Mouse (Mus musculus): ENCODE data around the gene Svbp.

DNA sequence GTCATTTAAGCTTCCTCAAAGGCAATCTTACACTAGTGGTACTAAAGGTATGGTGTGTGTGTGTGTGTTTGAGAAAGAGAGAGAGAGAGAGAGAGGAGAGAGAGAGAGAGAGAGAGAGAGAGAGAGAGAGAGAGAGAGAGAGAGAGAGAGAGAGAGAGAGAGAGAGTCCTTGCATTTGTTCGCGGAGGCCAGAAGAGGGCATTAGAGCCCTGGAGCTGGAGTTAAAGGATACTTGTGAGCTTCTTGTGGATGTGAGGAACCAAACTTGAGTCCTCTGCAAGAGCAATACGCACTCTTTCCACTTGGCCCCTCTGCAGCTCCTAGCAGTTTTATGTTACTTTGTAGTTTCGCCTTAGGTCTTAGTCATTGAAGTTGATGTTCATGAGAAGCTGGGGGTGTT lies 32.1 kb upstream of the Svbp start:
- TF ChIP-seq HCFC1 (IDR thresholded peaks at IDR 0.05; ENCODE audit: borderline replicate concordance, insufficient read depth, low read length) (no peak), CHD2 (IDR thresholded peaks at IDR 0.05; ENCODE audit: low read depth, low read length) (no peak)

All from ES-E14 (cell line).